Mouse (Mus musculus): ENCODE data around the gene Olfr1396.
"Not testable (repeated sequence)": the region's sequence is repeated elsewhere in the genome, so short reads cannot be mapped to it uniquely, and the experiment has no call there.

DNA sequence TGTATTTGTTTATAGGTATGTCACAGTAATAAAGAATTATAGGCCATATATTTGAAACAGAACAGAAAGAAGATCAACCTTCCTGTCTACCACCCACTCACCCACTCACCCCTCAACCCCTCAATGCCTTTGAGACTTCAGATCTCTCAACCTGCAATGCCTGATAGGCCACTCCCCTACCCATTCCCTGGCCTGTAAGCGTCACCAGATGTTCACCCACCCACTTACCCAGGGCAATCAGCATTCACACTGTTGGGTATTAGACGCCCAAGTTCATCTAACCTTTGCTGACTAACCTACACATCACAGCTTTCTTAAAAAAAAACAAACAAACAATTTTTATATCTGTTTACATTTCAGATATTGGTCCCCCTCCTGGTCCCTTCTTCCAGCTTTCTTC lies 52.8 kb downstream of the Olfr1396 start:
- TF ChIP-seq POLR2A (IDR thresholded peaks at IDR 0.05; ENCODE audit: borderline replicate concordance, extremely low read depth, insufficient read depth, insufficient read length, poor library complexity, severe bottlenecking); CTCF (IDR thresholded peaks at IDR 0.05; ENCODE audit: borderline replicate concordance, extremely low read depth, insufficient read depth, insufficient read length): not testable (repeated sequence)
